Mouse (Mus musculus): ENCODE measurements around the gene Acox1. TPM values are rescaled to one million over a fixed set of nuclear protein-coding genes. Genes with fewer than 3 reads are reported as not detected.
A peak's percentile ranks its signal among the peaks of the same experiment; 100 is the strongest.

The Acox1 gene
- polyA plus RNA-seq, 3 experiments from 2014 or later = 10.3 to 14.2 (median 13.6) TPM

DNA sequence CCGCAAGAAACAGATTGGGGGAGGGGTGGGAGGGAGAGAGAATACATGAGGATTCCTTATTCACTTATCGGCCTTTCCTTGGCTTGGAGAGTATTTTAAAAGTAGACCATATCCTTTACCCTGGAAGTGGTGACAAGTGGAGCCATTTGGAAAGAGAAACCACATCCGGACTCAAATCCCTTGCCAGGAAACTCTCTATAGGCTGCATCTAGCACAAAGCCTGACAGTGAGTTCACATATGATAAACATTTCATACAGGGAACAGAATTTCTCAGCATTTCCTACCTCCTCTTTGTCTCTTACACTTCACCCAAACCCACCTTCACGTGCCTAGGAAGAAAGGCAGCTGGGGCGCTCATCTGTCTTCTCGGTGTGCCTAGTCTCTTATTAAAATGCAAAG is 31.6 kb downstream of the Acox1 start:
- ATAC-seq = no peak

DNA sequence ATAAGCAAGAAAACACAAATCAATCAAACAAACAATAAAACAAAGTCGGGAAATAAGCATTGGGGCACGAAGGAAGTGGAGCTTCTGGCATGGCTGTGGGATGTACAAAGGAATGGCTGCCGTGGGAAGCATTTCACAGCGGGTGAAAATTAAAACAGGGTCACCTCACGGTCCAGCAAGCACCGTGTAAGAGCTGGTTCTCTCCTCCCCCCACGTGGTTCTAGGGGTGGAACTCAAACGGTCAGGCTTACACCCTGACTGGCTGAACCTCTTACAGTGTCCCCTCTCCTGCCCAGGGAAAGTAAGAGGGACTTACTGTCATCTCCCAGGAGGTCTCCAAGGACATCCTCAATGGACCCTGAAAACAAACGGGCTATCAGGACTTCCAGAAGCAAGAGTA is 35.8 kb downstream of the Acox1 start:
- no peak for ATAC-seq

DNA sequence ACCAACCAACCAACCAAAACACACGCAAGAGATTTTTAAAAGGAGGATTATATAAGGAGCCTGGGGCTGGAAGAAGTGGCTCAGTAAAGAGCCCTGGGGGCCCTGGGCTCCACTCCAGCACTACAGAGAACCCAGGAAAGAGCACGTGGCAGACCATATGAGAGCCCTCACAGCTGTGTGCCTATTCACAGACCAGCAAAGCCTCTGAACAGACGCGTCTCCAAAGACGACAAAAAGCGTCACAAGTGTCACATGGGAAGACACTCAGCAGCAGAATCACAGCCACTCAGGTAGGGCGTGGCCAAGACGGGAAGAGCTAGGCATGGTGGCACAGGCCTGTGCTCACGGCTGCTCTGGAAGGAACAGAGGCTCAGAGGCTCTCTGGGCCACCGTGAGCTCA is 36.7 kb downstream of the Acox1 start:
- no peak for ATAC-seq

DNA sequence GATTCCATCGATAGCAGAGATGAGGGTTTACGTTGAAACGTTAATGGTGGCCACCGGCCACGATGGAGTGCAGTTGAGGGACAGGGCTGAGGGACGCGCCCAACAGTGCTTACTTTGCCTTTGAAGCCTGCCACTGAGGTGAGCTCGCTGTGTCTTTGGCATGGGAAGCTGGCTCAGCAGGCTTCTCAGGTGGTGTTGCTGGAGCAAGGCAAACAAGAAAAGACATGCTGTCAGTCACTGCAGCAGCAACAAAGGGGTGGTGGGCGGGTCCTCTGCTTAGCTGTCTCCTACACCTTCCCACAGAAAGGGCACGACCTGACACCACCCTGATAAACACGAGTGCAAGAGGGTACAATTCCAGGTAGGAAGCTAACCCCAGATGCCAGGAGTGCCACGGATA is 37.5 kb downstream of the Acox1 start:
- no peak for ATAC-seq

DNA sequence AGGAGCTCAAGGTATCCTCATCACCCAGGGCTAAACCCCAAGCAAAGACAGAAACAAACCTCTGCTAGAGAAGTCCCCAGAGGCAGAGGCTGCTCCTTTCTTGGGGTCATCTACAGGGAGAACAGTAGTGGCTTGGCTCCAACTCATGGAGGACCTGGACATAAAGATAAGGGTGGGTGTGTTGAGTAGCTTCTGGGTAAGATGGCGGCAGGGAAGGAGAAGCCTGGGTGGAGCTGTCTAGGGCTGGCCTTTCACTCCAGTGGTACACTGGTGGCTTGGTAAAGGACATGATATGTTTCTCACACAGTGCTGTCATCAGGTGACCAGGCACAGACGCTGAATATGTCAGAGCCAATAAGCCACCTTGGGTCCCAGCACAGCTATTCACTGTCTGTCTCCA is 47.9 kb downstream of the Acox1 start:
- ATAC-seq = no peak

DNA sequence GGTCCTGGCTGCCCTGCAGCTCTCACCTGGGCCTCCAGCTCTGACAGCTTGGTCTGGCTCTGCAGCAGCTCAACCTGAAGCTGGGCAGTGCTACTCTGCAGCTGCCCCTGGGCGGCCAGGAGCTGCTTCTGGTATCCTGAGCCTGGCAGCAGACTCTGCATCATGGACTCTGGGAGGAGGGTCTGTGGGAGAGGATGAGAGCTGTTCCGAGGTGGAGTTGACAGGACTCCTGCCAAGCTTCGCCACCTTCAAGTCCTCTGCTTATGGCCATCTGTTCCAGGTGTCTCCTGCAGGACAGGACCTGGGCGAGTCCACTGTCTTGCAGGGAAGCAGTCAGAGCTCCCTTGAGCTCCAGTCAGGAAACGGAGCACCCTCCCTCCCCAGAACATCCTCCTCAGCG is 49.5 kb downstream of the Acox1 start:
- no peak for ATAC-seq

DNA sequence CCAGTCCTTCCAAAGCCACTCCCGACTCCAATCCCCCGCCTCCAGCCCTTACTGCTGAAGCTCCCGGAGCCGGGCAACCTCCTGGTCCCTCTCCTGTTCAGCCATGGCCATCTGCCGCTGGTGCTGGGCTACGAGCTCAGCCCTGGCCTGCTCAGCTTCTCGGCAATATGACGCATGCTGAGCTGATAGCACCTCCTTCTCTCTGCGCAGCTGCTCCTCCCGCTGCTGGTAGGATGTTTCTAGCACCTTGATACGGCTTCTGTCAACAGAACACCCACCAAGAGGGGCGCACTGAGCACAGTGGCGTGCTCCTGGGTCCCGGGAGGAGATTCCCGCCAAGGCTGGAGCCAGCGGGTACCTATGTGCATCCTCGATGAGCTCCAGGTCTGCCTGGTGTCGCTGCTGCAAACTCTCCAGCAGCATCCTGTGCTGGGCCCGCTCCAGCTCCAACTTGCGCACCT is 50.1 kb downstream of the Acox1 start:
- no peak for ATAC-seq

DNA sequence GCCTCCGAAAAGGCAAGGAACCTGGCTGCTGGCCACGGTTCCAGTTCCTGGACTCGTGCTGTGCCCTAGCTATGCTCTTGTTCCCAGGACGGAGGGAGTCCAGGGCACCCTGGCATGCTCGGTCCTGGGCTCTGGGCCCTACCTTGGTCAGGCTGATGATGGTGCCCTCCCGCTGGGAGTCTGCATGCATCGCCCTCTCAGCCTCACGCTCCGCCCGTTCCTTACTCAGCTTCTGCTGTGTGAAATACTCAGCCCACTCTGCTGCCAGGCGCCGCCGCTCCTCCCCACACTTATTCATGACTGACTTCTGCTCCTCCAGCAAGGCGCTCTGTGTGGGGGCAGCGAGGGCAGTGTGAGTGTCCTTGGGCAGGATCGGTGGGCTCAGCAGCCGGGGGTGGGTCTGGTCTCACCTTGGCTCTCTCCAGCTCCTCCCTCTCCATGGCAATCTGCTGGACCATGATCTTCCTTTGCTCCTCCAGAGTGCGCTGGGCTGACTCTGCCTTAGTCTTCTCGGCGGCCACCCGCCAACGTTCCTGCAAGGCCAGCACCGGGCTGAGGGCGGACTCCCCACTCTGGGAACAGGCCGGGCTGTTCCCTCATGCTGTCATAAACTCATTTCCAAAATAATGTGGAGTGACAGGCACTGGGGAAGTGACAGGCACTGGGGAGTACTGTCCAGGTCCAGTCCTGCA is 52.4 kb downstream of the Acox1 start:
- ATAC-seq = no peak

DNA sequence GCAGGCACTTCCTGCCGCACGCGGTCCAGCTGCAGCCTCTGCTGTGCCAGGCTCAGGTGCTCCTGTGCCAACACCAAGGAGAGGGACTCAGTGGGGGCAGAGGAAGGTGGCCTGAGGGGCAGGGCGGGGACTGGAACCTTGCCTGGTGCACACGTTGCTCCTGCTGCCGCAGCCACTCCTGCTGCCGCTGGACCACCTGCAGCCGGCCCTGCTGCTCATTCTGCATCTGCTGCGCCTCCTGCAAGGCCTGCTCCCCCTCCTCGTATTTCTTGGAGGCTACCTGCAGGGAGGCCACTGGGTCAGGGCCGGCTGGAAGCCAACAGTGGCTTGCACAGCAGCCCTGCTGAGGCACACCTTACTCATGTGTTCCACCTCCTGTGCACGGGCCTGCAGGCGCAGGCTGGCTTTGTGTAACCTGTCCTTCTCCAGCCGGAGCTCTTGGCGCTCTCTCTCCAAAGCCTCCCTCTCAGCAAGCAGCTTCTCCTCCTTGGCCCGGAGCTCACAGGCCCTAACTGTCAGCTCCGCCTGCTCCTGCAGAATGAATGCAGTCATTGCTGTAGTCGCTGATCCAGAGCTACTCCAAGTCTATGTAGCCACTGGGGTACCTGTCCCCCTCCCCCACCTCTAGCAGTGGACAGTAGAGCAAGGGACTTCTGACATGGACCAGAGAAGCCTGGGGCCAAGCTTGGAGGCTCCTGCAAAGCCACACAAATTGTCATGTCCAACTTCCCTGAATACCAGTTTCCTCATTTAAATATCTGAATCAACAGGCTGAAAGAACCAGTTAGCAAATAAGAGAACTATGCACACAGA is 53.2 kb downstream of the Acox1 start:
- no peak for ATAC-seq

DNA sequence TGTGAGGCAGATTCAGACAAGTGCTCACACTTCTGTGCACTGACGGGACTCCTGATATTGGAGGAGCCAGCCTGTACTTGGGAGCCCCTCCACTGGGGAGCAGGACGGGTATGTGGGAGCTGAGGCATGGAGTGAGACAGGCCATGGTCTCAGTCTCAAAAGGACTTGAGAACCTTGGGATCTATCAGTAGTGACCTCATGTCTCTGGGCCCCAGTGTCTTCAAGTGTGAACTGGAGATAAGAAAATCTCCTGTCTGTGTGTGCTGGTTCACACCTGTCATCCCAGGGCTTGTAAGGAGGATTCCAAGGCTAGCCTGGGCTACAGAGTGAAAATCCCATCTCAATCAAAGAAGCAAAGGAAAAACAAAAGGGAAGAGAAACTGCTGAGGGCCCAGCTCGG is 55.4 kb downstream of the Acox1 start:
- ATAC-seq = no peak

DNA sequence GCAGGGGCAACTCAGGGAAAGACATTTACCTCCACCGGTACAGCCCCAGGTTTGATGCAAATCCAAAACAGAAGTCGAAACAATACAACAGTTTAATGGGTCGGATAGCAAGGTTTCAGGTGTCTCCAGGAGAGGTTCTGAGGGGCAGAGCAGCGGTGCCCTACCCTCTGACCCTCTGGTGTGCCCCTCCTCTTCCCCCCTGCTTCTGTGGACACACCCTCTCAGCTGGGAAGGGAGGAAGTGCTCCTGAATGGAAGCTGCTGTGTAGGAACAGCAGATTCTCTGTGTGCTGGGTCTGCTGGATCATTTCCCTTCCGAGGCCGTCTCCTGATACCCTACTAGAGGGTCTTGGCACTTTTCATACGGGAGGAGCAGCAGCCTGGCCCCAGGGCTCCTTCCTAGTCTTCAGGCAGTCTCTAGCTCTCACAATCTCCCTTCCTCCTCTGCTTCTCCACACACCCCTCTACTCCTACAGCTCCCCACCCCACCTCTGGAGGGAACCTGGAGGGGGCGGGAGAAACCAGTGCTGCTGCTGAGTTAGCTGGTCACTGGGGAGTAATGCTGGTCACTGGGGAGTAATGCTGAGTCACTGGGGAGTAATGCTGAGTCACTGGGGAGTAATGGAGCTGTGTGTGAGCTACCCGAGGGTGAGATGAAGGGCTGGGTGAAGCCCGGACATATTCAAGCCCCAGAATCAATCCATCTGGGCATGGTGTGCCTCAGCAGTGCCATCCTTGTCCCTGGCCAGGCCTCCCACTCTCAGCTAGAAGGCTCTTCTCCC is 56.4 kb downstream of the Acox1 start:
- no peak for ATAC-seq

DNA sequence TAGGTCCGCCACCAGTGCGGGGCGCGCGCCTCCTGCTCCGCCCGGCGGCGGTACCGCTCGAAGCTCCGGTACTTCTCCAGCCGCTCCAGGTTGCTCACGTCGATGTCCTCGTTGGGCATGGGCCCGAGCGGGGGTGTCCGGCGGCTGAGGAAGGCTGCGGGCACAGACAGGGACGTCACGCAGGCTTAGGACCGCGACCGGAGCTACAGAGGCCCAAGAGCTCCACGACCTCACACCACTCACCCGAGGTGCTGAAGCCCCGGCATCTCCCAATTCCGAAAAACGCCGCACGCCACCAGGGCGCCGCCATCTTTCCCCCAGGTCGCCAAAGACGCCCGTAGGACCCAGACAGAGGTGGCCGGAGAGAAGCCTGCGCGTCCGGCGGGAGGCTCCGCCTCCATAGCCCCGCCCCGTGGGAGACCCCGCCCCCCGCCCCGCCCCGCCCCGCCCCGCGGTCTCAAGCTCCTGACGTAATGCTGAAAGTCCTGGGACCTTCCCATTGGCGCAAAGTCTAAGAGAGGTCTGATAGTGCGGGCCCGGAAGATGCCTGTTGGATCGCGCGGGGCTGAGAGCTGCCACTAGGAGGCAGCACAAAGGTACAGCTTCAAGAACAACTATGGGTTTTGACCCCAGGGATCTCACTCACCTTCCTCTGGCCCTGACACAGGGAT is 60.2 kb downstream of the Acox1 start, which contains the start of gene Mrpl38:
TSS of gene Mrpl38 (minus strand) at position 401 of the 671 bp plus-strand sequence.
- peak; percentile 99 for ATAC-seq

DNA sequence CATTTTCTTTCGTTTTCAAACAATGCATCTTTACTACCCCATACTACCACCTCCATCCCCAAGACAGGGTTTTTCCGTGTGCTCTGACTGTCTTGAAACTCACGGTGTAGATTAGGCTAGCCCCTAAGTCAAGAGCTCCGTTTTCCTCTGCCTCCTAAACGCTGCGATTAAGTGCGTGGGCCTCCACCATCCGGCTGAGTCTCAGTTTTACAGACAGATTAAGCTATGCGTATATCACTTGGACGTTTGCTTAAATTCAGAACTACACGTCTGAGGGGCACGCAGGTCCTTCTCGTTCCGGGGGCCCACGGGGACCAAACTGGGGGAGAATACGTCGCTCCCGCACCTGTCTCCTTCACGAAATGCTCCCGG is 60.8 kb downstream of the Acox1 start:
- no peak for ATAC-seq

DNA sequence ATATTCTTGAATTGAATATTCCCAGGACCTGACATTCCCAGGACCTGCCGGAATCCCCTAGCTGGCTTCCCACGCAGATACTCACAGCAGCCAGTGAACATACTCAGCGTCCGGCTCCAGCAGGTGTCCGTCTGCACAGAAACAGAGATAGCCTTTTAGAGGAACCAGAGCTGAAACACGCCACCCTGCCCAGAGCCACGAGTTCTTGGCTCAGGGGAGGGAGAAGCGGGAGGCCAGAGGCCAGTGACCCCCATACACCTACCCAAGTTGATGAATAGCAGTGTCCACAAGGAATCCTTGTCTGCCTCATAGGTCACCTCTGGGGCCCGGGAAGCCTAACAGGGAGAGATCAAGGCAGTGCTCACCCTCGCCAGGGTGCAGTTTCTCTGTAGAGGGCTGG is 64.7 kb downstream of the Acox1 start:
- no peak for ATAC-seq

DNA sequence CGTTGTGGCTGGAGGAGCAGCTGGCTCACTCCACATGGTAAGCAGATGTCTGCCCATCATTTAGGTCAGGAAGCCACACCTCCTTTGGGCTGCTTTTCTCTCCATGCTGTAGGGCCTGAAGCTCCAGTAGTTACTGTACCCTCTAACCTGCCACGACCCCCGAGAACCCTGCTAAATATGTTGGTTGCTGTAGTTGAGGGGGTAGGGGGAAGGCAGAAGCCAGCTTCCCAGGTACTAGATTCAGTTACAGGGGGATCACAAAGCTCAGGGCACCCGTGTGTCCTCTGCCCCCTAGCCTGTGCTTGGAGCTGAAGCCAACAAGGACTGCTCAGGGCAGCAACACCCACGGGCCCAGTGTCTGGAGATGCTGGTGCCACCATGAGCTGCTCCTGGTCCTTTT is 65.3 kb downstream of the Acox1 start:
- no peak for ATAC-seq

DNA sequence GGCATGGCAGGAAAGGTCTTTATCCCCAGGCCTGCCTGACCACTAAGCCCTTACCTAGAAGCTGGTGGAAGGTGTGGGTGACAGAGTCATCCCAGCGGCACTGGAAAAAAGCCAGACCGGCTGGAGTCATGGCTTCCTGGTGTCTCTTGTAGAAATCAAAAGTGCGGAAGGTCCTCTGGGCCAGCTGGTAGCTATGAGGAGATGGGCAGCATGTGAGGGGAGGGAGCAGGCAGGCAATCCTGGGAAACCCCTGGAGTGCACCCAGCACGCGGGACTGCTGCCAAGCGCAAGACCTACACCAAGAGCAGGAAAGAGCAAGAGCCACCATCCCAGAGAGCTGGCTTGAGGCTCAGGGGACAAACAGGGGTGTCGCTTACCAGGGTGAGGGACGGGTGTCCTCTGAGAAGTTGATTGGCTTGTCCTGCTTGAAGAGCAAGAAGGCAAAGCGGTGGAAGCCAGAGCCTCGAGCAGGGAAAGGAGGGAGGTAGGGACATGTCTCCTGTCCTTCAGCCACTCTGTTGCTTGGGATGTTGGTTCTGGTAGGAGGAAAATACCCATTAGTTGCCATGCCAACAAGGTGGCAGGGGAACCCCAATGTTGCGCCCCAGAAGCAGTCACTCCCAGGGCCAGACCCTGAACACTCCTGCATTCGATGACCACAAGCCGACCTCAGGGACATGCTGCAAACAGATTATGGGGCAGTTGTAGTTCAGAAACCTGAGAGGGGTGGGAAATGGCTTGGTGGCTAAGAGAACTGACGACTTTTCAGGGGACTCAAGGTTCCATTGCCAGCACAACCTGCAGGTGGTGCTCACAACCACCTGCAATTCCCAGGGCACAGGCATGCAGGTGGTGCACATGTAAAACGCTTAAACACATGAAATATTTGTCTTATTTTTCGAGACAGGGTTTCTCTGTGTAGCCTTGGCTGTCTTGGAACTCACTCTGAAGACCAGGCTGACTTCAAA is 66.2 kb downstream of the Acox1 start:
- no peak for ATAC-seq

DNA sequence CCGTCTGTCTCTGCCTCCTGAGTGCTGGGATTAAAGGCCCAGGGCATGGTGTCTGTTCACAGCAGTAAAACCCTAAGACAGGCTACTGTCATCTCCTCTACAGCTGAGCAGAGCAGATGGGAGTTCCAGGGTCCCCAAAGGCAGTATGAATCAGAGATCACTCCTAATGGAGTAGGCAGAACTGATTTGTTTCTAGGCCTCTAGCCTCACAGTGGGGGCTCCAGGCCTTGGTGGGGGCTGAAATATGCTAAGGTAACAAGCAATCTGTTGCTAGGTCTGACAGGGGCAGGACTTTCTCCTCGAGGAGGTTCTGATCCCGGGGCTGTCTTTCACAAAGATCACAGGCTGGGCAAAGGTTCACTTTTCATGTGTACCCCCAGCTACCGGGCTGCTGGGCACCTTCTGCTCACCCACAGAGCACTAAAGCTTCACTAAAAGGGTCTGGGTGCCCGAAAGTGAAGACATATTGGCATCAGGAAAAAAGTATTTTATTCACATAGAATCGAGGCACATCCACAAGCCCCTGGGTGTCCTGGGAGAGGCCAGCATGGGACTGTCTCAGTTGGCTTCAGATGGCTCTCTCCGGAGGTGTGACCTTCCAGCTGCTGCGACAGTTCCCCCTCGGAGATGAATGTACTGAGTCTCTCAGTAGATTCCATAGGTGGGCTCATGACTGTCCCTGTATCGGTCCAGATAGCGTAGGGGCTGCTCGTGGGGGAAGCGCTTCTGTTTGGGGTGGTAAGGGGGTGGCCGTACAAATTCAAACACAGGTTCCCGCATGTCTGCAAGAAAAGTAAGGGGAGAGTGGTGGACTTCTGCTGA is 67.3 kb downstream of the Acox1 start:
- no peak for ATAC-seq

DNA sequence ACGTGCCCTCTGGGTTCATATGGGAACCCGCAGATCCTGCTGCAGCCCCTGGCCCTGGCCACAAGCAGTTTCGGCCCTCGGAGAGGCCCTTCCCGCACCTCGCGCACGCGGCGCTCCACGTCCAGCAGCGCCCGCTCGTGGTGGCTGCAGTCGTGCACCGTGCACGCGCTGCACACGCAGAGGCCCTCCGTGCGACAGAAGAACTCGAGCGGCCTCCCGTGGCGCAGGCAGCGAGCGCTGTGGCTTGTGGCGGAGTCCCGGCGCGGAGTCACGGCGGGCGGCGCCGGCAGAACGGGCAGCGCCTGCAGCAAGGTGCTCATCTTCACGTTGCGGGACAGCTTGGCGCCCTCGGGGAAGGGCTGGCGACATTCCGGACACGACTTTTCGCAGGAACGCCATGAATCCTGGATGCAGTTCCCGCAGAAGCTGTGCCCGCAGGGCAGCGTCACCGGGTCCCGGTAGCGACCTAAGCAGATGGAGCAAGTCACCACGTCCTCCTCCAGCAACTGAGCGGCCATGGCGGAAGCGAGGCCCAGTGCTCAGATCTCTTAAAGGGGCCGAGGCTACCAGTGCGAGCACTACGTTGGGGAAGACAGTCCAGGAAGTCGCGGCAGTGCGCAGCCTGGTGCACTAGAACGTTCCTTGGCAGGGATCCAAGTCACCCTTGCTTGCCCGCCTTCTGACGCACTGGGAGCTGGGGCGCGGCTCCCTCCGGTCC is 68.2 kb downstream of the Acox1 start, which contains the start of gene Trim65:
TSS of gene Trim65 (minus strand) at position 641 of the 718 bp plus-strand sequence.
- ATAC-seq = peak; percentile 90

DNA sequence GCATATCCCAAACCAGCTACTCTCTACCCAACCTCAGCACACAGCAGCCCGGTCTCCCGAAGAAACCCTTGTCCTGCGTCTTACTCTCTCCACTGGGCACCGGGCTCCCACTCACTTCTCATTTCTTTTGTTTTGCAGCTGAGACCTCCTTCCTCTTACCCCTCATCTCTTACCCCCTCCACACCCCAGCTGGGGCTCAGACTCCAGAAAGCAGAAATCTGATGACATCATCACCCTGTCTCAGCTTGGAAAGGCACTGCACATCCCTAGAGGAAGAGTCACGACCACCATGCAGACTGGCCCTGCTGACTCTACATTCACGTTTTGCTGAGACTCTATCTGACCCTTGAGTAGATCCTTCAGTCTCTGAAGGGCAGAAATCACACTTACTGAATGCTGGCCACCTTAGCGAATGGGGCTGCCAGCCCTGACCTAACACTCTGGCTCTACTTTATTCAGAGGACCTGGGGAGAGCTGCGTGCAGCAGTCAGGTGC is 68.8 kb downstream of the Acox1 start:
- peak; percentile 18 for ATAC-seq
